Mouse (Mus musculus): ENCODE data around the gene Ltbp4.
A peak's percentile ranks its signal among the peaks of the same experiment; 100 is the strongest.

The Ltbp4 gene

GRCm38 (mm10) chr7:27257852-27258204, 79.7 kb downstream of the Ltbp4 start:
- no peak for DNase-seq (ENCODE audit: low spot score)

- peak; percentile 29 for DNase-seq (ENCODE audit: low spot score)
Measured at GRCm38 (mm10) chr7:27257046-27257851, 80.2 kb downstream of the Ltbp4 start.

GRCm38 (mm10) chr7:27255721-27256120, 81.8 kb downstream of the Ltbp4 start:
- DNase-seq (ENCODE audit: low spot score): no peak
